Mouse (Mus musculus): ENCODE results near the gene Prkab2. TPM values are rescaled to one million over a fixed set of nuclear protein-coding genes. Genes with fewer than 3 reads are reported as not detected.

Prkab2 gene
- total and polyA plus RNA-seq, 3 experiments: 3.3 to 7.0 TPM; not detected in 1

DNA sequence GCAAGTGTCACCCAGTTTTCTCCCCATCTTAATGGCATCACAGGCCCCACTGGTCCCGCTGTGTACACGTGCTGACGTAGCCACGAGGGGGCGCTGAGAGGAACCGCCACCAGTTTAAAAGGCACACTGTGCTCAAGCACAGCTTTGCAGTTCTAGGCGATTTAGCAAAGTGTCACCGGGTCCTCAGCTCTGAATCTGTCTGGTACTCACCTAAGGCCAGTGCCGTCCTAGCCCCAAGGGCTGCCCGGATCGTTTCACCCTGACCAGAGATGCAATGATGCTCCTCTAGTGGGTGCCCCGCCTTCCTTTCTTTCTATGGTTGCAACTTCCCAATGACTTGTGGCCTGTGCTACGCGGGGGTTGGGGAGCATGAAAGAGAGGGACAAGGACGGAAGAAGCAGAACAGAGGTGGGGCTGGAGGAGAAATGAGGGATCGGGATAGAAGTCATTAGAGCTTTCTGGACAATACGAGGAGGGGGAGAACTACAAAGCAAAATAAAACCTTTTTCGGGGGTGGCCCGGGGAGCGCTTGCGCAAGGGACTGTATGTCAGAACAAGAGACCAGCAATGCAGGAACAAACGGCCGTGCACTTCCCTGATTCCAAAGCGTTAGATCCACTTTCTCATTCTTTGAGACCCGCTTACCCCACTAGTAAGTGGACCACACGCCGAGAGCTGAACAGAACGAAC lies 22.8 kb downstream of the Prkab2 start (continued):
- TF ChIP-seq RCOR1 (IDR thresholded peaks at IDR 0.05; ENCODE audit: low read depth, low read length) (peak; percentile 68), CTCF (IDR thresholded peaks at IDR 0.05 in 2 of 3, conservative IDR thresholded peaks at IDR 0.05 in 1 of 3; ENCODE audit: control insufficient read depth in 1 of 3, insufficient read depth in 1 of 3, low read depth in 2 of 3, low read length in 3 of 3, poor library complexity in 1 of 3, severe bottlenecking in 1 of 3) (peak in 2 of 3 experiments; percentile 98 to 100)

DNA sequence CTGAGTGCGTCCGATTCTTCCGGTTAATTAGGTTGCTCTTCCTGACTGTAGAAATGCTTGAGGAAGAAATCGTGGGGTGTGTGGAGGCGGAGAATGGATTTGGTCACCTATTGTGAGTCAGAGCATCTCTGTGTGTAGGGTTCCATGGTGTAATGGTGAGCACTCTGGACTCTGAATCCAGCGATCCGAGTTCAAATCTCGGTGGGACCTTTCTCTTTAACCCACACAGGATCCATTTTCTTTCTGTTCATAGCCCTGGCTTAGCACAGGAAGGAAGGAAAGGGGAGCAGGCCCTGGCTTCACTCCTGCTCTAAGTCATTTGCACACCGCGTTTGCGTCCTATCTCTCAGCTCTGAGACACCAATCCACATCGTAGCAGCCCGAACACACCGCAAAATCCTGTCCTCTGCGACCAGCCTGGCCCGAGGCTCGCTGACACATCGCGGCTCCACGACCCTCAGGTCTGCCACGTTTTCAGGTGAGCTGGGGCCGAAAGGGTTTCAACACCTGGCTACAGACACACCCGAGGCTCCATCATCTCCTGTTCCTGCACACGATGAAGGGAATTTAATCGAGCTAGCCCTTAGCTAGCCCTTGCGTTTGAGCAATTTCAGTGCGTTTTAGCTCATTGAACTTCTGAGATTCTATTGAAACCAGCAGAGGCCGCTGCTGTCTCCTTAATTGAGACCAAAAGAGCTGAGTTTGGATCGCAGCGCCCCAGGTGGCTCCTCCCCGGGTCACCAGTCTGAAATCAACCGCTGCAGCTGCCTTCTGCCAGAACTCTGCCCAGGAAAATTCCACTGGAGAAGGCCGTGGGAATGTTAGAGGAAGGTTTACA lies 23.5 kb downstream of the Prkab2 start:
- Histone ChIP-seq H3K9ac (ENCODE audit: control insufficient read depth, low read depth, low read length, poor library complexity, severe bottlenecking) (peak overlapping the region; percentile 72), H3K27ac (ENCODE audit: control insufficient read depth, low read depth, low read length) (peak overlapping the region; percentile 68), H3K4me1 (ENCODE audit: control insufficient read depth in 1 of 2, insufficient read depth in 2 of 2, low read length in 2 of 2) (peaks cover 2 to 12% of the 10 kb centered on the region in 2 experiments; a peak in 3 of 4 replicates), H3K36me3 (ENCODE audit: control insufficient read depth in 1 of 2, insufficient read depth in 2 of 2, low read length in 2 of 2) (peaks cover 0 to 5% of the 10 kb centered on the region in 2 experiments; a peak in 2 of 4 replicates), H3K4me3 (ENCODE audit: control insufficient read depth in 1 of 2, insufficient read depth in 1 of 2, low read depth in 2 of 2, low read length in 2 of 2) (peak overlapping the region; percentile 67 to 80), H3K79me2 (ENCODE audit: control insufficient read depth, insufficient read depth, low read length, poor library complexity) (no peaks in the 10 kb centered on the region; the same call in 1 of the 2 replicates), H3K27me3 (ENCODE audit: control insufficient read depth in 1 of 2, insufficient read depth in 2 of 2, low read length in 2 of 2) (no peaks in the 10 kb centered on the region), H3K9me3 (replicated peaks; ENCODE audit: insufficient read depth, low read length) (no peaks in the 10 kb centered on the region)
- peak; percentile 96 for DNase-seq (ENCODE audit: low read depth, low spot score)
- TF ChIP-seq BHLHE40 (IDR thresholded peaks at IDR 0.05; ENCODE audit: borderline replicate concordance, low read depth, low read length) (0 out of 2 replicates have a peak, but pooled peaks have one; percentile 57), GATA1 (IDR thresholded peaks at IDR 0.05; ENCODE audit: low read depth, low read length) (peak; percentile 42; the same call in 1 of the 2 replicates), TBP (IDR thresholded peaks at IDR 0.05; ENCODE audit: low read depth, low read length) (peak; percentile 100), KAT2A (conservative IDR thresholded peaks at IDR 0.05; ENCODE audit: low read depth, low read length) (no peak; the same call in 1 of the 2 replicates), TAL1 (IDR thresholded peaks at IDR 0.05; ENCODE audit: low read length) (no peak), SIN3A (IDR thresholded peaks at IDR 0.05; ENCODE audit: low read length) (peak; percentile 91), ZC3H11A (IDR thresholded peaks at IDR 0.05; ENCODE audit: low read depth, low read length) (peak; percentile 92), ZNF384 (IDR thresholded peaks at IDR 0.05; ENCODE audit: low read depth, low read length) (no peak), POLR2AphosphoS5 (IDR thresholded peaks at IDR 0.05; ENCODE audit: borderline replicate concordance, low read depth, low read length) (no peak), MYC (IDR thresholded peaks at IDR 0.05; ENCODE audit: low read depth, low read length) (peak; percentile 83), MXI1 (IDR thresholded peaks at IDR 0.05; ENCODE audit: low read depth, low read length) (no peak; the same call in 1 of the 2 replicates), JUND (IDR thresholded peaks at IDR 0.05; ENCODE audit: low read depth, low read length) (0 out of 2 replicates have a peak, but pooled peaks have one; percentile 36), EP300 (IDR thresholded peaks at IDR 0.05; ENCODE audit: low read depth in 1 of 2, low read length in 2 of 2) (peak in 1 of 2 experiments; percentile 30; a peak in 1 of 4 replicates), MAX (IDR thresholded peaks at IDR 0.05; ENCODE audit: low read length) (peak; percentile 57), NELFE (IDR thresholded peaks at IDR 0.05; ENCODE audit: low read depth, low read length) (0 out of 2 replicates have a peak, but pooled peaks have one; percentile 11), POLR2AphosphoS2 (IDR thresholded peaks at IDR 0.05; ENCODE audit: low read length) (no peak), GABPA (IDR thresholded peaks at IDR 0.05; ENCODE audit: low read depth, low read length) (no peak), ELF1 (IDR thresholded peaks at IDR 0.05; ENCODE audit: low read depth, low read length) (peak; percentile 50), RAD21 (IDR thresholded peaks at IDR 0.05; ENCODE audit: low read depth, low read length) (peak; percentile 98), CHD2 (IDR thresholded peaks at IDR 0.05; ENCODE audit: low read length) (no peak), RCOR1 (IDR thresholded peaks at IDR 0.05; ENCODE audit: low read depth, low read length) (peak; percentile 10; the same call in 1 of the 2 replicates), MAZ (IDR thresholded peaks at IDR 0.05; ENCODE audit: low read depth, low read length) (peak; percentile 81; the same call in 1 of the 2 replicates), ZKSCAN1 (IDR thresholded peaks at IDR 0.05; ENCODE audit: low read depth, low read length) (peak; percentile 34; the same call in 1 of the 2 replicates), TCF12 (IDR thresholded peaks at IDR 0.05; ENCODE audit: low read depth, low read length) (peak; percentile 29), UBTF (IDR thresholded peaks at IDR 0.05; ENCODE audit: borderline replicate concordance, insufficient read depth, low read depth, low read length) (peak; percentile 84; the same call in 1 of the 2 replicates), HCFC1 (IDR thresholded peaks at IDR 0.05; ENCODE audit: low read depth, low read length) (peak; percentile 58; the same call in 1 of the 2 replicates), MEF2A (IDR thresholded peaks at IDR 0.05; ENCODE audit: extremely low read depth, insufficient replicate concordance, low read depth, low read length, poor library complexity, severe bottlenecking) (no peak; the same call in 1 of the 2 replicates), MYB (IDR thresholded peaks at IDR 0.05; ENCODE audit: low read depth, low read length) (no peak; the same call in 1 of the 2 replicates), NRF1 (IDR thresholded peaks at IDR 0.05; ENCODE audit: insufficient read depth, low read depth, low read length, poor library complexity, severe bottlenecking) (peak; percentile 30; the same call in 1 of the 2 replicates), E2F4 (IDR thresholded peaks at IDR 0.05; ENCODE audit: borderline replicate concordance, low read depth, low read length) (no peak)

Measured in MEL (cell line).